Mouse (Mus musculus): Measurements from ENCODE around the gene Dnajb12. TPM values are rescaled to one million over a fixed set of nuclear protein-coding genes. Genes with fewer than 3 reads are reported as not detected.
A peak's percentile ranks its signal among the peaks of the same experiment; 100 is the strongest.

Dnajb12 gene
- polyA plus RNA-seq, 1 experiment from 2014 or later, result 28.6 TPM

- Histone ChIP-seq H3K36me3 (ENCODE audit: control insufficient read depth, insufficient read depth, low read length) (no peaks in the 10 kb centered on the region), H3K4me2 (ENCODE audit: low read length) (peak overlapping the region; percentile 69; the same call in 1 of the 2 replicates), H3K4me1 (ENCODE audit: control insufficient read depth in 2 of 2, insufficient read depth in 2 of 2, low read length in 2 of 2) (peaks cover 28 to 54% of the 10 kb centered on the region in 2 experiments), H3K27me3 (ENCODE audit: control insufficient read depth, insufficient read depth, low read length) (no peaks in the 10 kb centered on the region), H3K9ac (ENCODE audit: low read length) (no peak overlapping the region), H3K27ac (replicated peaks in 1 of 2; ENCODE audit: control insufficient read depth in 1 of 2, insufficient read depth in 1 of 2, low read depth in 2 of 2, low read length in 2 of 2) (peak overlapping the region; percentile 88 to 97), H3K4me3 (ENCODE audit: control insufficient read depth in 1 of 2, insufficient read depth in 1 of 2, low read depth in 1 of 2, low read length in 2 of 2) (no peak overlapping the region), H3K9me3 (ENCODE audit: control insufficient read depth, low read length) (no peaks in the 10 kb centered on the region)
- 80% methylated on average over 8 of the region's 8 CpGs for WGBS
- no peak for ATAC-seq (ENCODE audit: insufficient number of reproducible peaks, insufficient read depth, low FRiP score, low read depth)
Measured at GRCm38 (mm10) chr10:59915196-59915962, 36.0 kb downstream of the Dnajb12 start.

GRCm38 (mm10) chr10:59916159-59916558 lies 36.8 kb downstream of the Dnajb12 start:
- peak; percentile 66 for ATAC-seq (ENCODE audit: insufficient number of reproducible peaks, insufficient read depth, low FRiP score, low read depth)
- peak overlapping the region; percentile 69 for H3K4me2 ChIP-seq (ENCODE audit: low read length)
- peak overlapping the region in 1 of 2 experiments; percentile 31; a peak in 2 of 4 replicates for H3K4me3 ChIP-seq (ENCODE audit: control insufficient read depth in 1 of 2, insufficient read depth in 1 of 2, low read depth in 1 of 2, low read length in 2 of 2)
- WGBS, result 0% methylated on average over 4 of the region's 4 CpGs
- H3K27me3 ChIP-seq (ENCODE audit: control insufficient read depth, insufficient read depth, low read length), result no peaks in the 10 kb centered on the region
- peak overlapping the region; percentile 73 for H3K9ac ChIP-seq (ENCODE audit: low read length)
- H3K27ac ChIP-seq (replicated peaks in 1 of 2; ENCODE audit: control insufficient read depth in 1 of 2, insufficient read depth in 1 of 2, low read depth in 2 of 2, low read length in 2 of 2), result peak overlapping the region; percentile 88 to 97
- H3K9me3 ChIP-seq (ENCODE audit: control insufficient read depth, low read length), result no peaks in the 10 kb centered on the region
- H3K4me1 ChIP-seq (ENCODE audit: control insufficient read depth in 2 of 2, insufficient read depth in 2 of 2, low read length in 2 of 2), result peaks cover 33 to 53% of the 10 kb centered on the region in 2 experiments
- H3K36me3 ChIP-seq (ENCODE audit: control insufficient read depth, insufficient read depth, low read length), result no peaks in the 10 kb centered on the region

GRCm38 (mm10) chr10:59916649-59917048 lies 37.3 kb downstream of the Dnajb12 start:
- 2% methylated on average over 10 of the region's 10 CpGs for WGBS
- Histone ChIP-seq H3K4me2 (ENCODE audit: low read length) (peak overlapping the region; percentile 69), H3K9me3 (ENCODE audit: control insufficient read depth, low read length) (no peaks in the 10 kb centered on the region), H3K36me3 (ENCODE audit: control insufficient read depth, insufficient read depth, low read length) (no peaks in the 10 kb centered on the region), H3K4me1 (ENCODE audit: control insufficient read depth in 2 of 2, insufficient read depth in 2 of 2, low read length in 2 of 2) (peaks cover 31 to 53% of the 10 kb centered on the region in 2 experiments), H3K4me3 (ENCODE audit: control insufficient read depth in 1 of 2, insufficient read depth in 1 of 2, low read depth in 1 of 2, low read length in 2 of 2) (peak overlapping the region; percentile 19 to 31), H3K27me3 (ENCODE audit: control insufficient read depth, insufficient read depth, low read length) (no peaks in the 10 kb centered on the region), H3K27ac (replicated peaks in 1 of 2; ENCODE audit: control insufficient read depth in 1 of 2, insufficient read depth in 1 of 2, low read depth in 2 of 2, low read length in 2 of 2) (peak overlapping the region; percentile 88 to 97), H3K9ac (ENCODE audit: low read length) (peak overlapping the region; percentile 73)
- peak; percentile 77 for ATAC-seq (ENCODE audit: insufficient number of reproducible peaks, insufficient read depth, low FRiP score, low read depth)

- Histone ChIP-seq H3K4me1 (ENCODE audit: control insufficient read depth in 2 of 2, insufficient read depth in 2 of 2, low read length in 2 of 2) (peaks cover 33 to 52% of the 10 kb centered on the region in 2 experiments), H3K4me2 (ENCODE audit: low read length) (no peak overlapping the region), H3K4me3 (ENCODE audit: control insufficient read depth in 1 of 2, insufficient read depth in 1 of 2, low read depth in 1 of 2, low read length in 2 of 2) (no peak overlapping the region), H3K9me3 (ENCODE audit: control insufficient read depth, low read length) (no peaks in the 10 kb centered on the region), H3K27ac (replicated peaks in 1 of 2; ENCODE audit: control insufficient read depth in 1 of 2, insufficient read depth in 1 of 2, low read depth in 2 of 2, low read length in 2 of 2) (no peak overlapping the region), H3K36me3 (ENCODE audit: control insufficient read depth, insufficient read depth, low read length) (no peaks in the 10 kb centered on the region), H3K9ac (ENCODE audit: low read length) (no peak overlapping the region), H3K27me3 (ENCODE audit: control insufficient read depth, insufficient read depth, low read length) (no peaks in the 10 kb centered on the region)
- ATAC-seq (ENCODE audit: insufficient number of reproducible peaks, insufficient read depth, low FRiP score, low read depth), result no peak
- 91% methylated on average over 4 of the region's 4 CpGs for WGBS
Measured at GRCm38 (mm10) chr10:59918111-59918510, 38.8 kb downstream of the Dnajb12 start.

- Histone ChIP-seq H3K4me1 (ENCODE audit: control insufficient read depth in 2 of 2, insufficient read depth in 2 of 2, low read length in 2 of 2) (peaks cover 38 to 58% of the 10 kb centered on the region in 2 experiments), H3K27ac (replicated peaks in 1 of 2; ENCODE audit: control insufficient read depth in 1 of 2, insufficient read depth in 1 of 2, low read depth in 2 of 2, low read length in 2 of 2) (peak overlapping the region; percentile 24 to 78), H3K27me3 (ENCODE audit: control insufficient read depth, insufficient read depth, low read length) (no peaks in the 10 kb centered on the region), H3K4me3 (ENCODE audit: control insufficient read depth in 1 of 2, insufficient read depth in 1 of 2, low read depth in 1 of 2, low read length in 2 of 2) (no peak overlapping the region), H3K36me3 (ENCODE audit: control insufficient read depth, insufficient read depth, low read length) (no peaks in the 10 kb centered on the region), H3K4me2 (ENCODE audit: low read length) (no peak overlapping the region), H3K9me3 (ENCODE audit: control insufficient read depth, low read length) (no peaks in the 10 kb centered on the region), H3K9ac (ENCODE audit: low read length) (peak overlapping the region; percentile 42; the same call in 1 of the 2 replicates)
- no peak for ATAC-seq (ENCODE audit: insufficient number of reproducible peaks, insufficient read depth, low FRiP score, low read depth)
- 41% methylated on average over 15 of the region's 15 CpGs for WGBS
Measured at GRCm38 (mm10) chr10:59919494-59920181, 40.3 kb downstream of the Dnajb12 start.

- WGBS, result 30% methylated on average over 7 of the region's 7 CpGs
- Histone ChIP-seq H3K4me3 (ENCODE audit: control insufficient read depth in 1 of 2, insufficient read depth in 1 of 2, low read depth in 1 of 2, low read length in 2 of 2) (peak overlapping the region; percentile 39 to 55), H3K27ac (replicated peaks in 1 of 2; ENCODE audit: control insufficient read depth in 1 of 2, insufficient read depth in 1 of 2, low read depth in 2 of 2, low read length in 2 of 2) (peak overlapping the region; percentile 78 to 85), H3K36me3 (ENCODE audit: control insufficient read depth, insufficient read depth, low read length) (no peaks in the 10 kb centered on the region), H3K4me2 (ENCODE audit: low read length) (peak overlapping the region; percentile 74), H3K9ac (ENCODE audit: low read length) (peak overlapping the region; percentile 42), H3K9me3 (ENCODE audit: control insufficient read depth, low read length) (no peaks in the 10 kb centered on the region), H3K27me3 (ENCODE audit: control insufficient read depth, insufficient read depth, low read length) (no peaks in the 10 kb centered on the region), H3K4me1 (ENCODE audit: control insufficient read depth in 2 of 2, insufficient read depth in 2 of 2, low read length in 2 of 2) (peaks cover 35 to 54% of the 10 kb centered on the region in 2 experiments)
- no peak for ATAC-seq (ENCODE audit: insufficient number of reproducible peaks, insufficient read depth, low FRiP score, low read depth)
Measured at GRCm38 (mm10) chr10:59920485-59920809, 41.1 kb downstream of the Dnajb12 start.

GRCm38 (mm10) chr10:59920810-59921681 lies 41.7 kb downstream of the Dnajb12 start:
- no peak for ATAC-seq (ENCODE audit: insufficient number of reproducible peaks, insufficient read depth, low FRiP score, low read depth)
- Histone ChIP-seq H3K4me1 (ENCODE audit: control insufficient read depth in 2 of 2, insufficient read depth in 2 of 2, low read length in 2 of 2) (peaks cover 31 to 48% of the 10 kb centered on the region in 2 experiments), H3K9me3 (ENCODE audit: control insufficient read depth, low read length) (no peaks in the 10 kb centered on the region), H3K4me3 (ENCODE audit: control insufficient read depth in 1 of 2, insufficient read depth in 1 of 2, low read depth in 1 of 2, low read length in 2 of 2) (peak overlapping the region; percentile 39 to 55), H3K9ac (ENCODE audit: low read length) (peak overlapping the region; percentile 42), H3K4me2 (ENCODE audit: low read length) (peak overlapping the region; percentile 74), H3K27ac (replicated peaks in 1 of 2; ENCODE audit: control insufficient read depth in 1 of 2, insufficient read depth in 1 of 2, low read depth in 2 of 2, low read length in 2 of 2) (peak overlapping the region; percentile 78 to 85), H3K27me3 (ENCODE audit: control insufficient read depth, insufficient read depth, low read length) (no peaks in the 10 kb centered on the region), H3K36me3 (ENCODE audit: control insufficient read depth, insufficient read depth, low read length) (no peaks in the 10 kb centered on the region)
- 7% methylated on average over 33 of the region's 33 CpGs for WGBS

All from heart, embryonic 14.5 days (tissue).